Mouse (Mus musculus) lung, postnatal 4 days (tissue): ENCODE measurements around the gene Gm6034.
A peak's percentile ranks its signal among the peaks of the same experiment; 100 is the strongest.
"Not testable (repeated sequence)": the region's sequence is repeated elsewhere in the genome, so short reads cannot be mapped to it uniquely, and the experiment has no call there.

Experiments
- DNase-seq, 2 experiments: peaks; one replicate each; pipeline ENCODE4 v3.0.0; 2021

Gene Gm6034

DNA sequence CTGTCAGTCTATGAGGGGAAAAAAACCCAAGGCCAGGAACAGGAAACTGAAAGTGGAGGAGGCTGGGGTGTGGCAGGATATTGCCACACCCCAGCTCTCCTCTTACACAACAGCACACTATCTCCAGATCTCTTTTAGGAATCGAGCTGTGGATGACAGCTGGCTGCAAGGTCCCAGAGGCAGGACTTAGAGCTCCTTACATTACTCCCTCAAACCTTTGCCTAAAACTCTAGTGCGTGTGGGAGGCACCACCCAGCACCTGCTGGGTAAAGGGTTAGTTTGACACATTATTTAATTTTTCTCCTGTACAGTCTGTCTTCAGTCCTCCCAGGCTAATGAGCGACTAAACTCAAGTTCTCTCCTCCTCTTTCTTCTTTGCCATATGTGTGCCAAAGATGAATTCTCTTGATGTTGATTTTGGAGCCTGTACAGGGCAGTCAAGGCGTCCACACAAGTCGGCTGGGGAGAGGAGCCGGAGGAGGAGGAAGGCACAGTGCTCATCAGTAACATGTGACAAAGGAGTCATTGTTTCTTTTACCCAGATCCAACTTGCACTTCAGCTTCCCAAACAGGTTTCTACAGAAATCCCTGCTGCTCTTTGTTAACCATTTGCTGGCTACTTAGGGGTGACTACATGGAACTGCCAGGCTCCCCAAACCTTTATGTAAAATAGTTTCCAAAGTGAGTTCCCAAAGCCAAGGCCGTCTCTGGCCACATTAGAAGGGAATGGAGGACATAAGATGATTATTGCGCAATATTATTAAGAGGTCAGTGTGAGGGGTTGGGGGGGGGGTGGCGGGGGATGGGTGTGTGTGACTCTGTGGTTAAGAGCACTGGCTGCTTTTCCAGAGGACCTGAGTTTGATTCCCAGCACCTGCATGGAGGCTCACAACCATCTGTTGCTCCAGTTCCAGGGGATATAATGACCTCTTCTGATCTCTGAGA is 18.8 kb upstream of the Gm6034 start:
- peak; percentile 39 to 52 for DNase-seq

DNA sequence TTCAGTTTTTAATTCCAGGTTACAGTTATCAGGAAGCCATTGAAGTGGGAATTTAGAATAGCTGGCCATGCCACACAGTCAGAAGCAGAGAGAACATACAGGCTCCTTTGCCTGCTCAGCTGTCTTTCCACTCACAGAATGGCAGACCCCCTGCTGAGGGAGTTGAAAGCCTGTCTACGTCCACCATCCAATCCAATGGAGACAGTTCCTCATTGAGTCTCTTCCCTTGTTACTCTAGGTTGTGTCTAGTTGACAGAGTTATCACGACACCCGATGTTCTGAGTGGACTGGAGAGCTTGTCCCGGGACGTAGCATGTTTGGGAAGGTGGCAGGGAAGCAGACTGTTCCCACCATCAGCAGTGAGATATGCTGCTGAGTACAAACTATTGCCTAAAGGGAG is 17.6 kb upstream of the Gm6034 start:
- DNase-seq, result no peak

DNA sequence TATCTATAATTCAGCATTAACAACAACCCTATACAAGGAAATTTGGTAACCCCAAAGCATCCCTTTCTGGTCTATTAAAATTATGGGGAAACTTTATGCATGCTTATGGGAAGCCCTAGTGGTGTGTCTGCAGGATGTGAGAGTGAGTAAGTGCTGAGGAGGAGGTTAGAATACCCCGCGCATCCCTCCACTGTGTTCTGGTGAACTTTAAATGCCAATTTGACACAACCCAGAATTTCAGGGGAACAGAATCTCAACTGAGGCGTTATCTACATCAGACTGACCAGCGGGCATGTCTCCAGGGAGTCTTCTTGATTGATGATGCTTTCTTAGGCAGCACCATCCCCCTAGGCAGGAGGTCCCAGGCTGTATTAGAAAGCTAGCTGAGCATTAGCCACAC is 16.9 kb upstream of the Gm6034 start:
- DNase-seq, result no peak

DNA sequence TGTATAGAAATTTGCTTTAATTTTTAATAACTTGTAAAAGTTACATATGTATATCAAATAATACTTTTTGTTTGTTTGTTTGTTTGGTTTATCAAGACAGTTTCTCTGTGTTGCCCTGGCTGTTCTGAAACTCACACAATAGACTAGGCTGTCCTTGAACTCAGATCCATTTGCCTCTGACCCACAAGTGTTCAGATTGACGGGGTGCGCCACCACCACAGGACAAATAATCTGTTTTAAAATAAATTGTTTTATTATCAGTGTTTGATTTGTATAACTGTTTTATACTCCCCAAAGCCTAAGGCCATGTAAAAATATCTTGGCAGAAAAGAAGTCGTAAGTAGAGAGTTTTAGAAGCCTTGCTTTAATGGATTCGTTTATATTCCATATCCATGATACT is 15.1 kb upstream of the Gm6034 start:
- DNase-seq, result no peak

DNA sequence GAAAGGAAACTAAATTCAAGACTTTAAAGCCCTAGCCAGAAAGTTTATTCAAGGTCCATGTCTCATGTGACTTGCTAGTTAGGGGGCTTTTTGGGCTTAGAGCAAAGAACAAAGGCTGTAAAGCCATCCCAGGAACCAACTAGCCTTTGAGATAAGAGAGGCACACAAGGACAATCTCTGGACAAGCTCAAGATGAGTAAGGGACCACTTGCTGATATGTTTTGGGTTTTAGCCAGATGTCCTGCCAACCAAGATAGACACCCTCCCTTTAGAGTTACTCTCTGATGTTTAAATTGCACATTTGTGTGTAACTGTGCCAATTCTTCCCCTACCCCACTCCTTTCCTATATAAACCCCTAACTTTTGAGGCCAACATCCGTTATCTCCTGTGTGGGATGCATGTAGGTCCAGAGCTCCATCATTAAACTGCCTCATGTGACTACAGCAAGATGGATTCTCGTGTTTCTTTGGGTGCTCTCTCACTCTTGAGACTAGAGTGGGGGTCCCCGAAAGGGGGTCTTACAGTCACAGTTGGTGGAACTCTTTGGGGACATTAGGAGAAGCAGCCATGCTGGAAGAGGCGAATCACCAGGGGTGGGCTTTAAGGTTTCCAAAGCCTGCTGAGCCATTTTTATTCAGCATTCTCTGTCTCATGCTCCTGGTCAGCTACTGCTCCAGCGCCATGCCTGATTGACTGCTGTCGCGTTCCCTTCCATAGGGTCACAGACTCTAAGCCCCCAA is 13.7 kb upstream of the Gm6034 start:
- no peak for DNase-seq

DNA sequence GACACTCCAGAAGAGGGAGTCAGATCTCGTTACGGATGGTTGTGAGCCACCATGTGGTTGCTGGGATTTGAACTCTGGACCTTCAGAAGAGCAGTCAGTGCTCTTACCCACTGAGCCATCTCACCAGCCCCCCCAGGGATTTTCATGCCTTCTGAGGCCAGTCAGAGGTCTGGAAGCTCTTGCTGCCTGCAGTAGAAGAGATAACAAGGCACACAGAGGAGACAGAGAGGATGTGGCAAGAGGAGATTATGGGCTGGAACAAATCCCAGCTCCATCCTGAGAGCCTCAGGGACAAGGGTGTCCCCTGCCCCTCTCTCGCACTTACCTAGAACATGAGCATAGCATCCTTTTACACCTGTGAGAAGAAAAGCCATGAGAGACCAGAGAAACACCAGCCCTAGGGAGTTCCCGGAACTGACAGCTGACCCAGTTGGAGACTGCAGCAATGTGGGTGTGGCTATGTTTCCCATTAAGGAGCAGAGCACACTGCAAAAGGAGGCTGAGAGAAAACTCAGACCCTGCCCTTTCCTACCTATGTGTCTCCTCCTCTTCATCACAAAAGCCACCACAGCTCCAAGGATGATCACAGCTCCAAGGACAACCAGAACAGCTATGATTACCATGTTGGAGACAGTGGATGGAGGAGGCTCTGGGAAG is 12.6 kb upstream of the Gm6034 start:
- not testable (repeated sequence) for DNase-seq

DNA sequence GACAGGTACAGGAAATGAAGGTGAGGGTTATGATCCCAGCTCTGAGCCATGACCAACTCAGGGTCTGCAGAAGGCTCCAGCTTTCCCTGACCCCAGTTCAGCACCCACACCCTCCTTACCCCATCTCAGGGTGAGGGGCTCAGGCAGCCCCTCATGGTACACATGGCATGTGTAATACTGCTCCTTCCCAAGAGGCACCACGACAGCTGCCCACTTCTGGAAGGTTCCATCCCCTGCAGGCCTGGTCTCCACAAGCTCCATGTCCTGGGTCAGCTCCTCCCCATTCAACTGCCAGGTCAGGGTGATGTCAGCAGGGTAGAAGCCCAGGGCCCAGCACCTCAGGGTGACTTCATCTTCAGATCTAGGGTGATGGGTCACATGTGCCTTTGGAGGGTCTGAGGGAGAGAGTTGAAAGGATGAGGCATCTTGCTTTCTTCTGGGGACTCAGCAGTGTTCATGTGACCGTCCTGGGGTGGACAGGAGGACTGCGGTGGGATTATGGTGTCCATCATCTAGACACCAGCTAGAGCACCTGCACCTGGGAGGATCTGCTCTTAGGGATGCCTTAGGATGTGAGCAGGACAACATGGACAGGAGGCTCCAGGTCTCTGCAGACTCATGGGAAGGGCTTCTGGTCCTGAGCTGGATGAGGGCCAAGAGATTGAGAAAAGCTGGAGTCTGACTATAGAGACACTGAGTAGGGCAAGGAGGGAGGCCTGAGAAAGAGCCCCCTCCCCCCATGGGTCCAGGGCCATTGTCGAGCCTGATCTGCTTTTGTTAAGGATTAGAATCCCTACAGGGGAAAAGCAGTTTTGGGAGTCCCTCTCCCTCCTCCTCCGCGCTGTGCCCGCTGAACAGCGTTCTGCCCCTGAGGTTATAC is 11.8 kb upstream of the Gm6034 start:
- not testable (repeated sequence) for DNase-seq

DNA sequence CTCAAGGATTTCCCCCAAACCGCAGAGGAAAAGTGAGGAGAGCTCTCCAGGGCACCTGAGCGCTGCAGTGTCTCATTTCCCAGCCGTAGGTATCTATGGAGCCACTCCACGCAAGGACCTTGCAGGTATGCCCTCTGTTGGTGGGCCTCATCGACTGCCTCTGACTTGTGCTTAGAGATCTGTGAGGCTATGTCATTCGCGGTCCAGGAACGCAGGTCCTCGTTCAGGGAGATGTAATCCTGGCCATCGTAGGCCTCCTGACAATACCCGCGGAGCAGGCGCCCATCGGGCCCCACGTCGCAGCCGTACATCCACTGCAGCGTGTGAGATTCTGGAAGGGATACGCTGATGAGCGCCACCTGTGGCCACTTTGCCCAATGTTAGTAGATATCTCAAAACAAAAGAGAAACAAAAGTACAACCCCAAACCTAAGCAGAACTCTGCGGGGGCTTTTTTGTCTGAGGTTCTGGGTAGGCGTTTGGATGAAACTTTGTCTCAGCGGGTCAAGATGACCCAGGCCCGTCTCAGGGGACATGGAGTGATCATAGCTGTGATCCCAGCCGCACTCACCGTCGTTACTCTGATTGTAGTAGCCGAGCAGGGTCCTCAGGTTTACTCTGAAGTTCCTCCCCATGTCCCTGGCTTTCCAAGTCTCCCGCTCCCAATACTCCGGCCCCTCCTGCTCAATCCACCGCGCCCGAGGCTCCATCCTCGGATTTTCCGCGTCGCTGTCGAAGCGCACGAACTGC is 11.0 kb upstream of the Gm6034 start:
- DNase-seq, result peak; percentile 49 to 65

DNA sequence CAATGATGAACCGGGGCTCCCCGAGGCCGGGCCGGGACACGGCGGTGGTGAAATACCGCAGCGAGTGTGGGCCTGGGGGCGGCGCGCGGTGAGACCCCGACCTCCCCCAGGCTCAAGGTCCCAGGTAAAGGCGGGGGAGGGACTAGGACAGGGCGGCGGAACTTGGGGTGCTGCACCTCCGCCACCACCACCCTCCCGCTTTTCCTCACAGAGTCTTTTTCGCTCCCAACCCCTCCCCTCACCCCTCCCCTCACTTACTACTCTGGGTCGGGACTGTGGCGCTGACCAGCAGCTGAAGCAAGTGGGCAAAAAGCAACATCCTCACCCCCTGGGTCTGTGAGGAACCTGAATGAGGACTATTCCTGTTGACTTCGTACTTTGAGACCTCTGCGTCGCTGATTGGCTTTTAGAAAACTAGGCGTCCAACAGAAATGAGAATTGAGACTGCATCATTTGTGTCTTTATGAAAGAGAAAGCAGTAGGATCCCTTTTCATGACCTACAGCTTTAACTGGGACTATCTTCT is 10.3 kb upstream of the Gm6034 start, which contains the start of gene H2-T23:
TSS of gene H2-T23 (minus strand) at position 505 of the 525 bp plus-strand sequence.
- peak; percentile 61 to 66 for DNase-seq

DNA sequence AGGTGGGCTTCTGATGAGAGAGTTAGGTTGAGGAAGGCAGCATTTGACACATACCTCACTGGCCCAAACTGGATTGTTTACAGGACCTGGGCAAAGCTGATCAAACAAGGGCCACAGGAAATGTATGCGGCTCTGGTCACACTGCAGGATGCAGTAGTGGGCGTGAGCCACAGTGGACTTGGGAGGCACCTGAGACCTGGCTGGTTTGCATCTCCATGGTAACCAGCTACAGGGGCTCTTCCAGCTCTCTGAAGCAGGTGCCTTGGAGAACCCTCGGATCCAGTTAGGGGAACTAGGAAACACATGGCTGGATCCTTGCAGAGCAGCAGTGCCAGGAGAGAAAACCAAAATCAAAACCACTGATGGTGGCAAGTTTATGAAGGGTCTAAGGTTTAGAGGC is 8.2 kb upstream of the Gm6034 start:
- not testable (repeated sequence) for DNase-seq

DNA sequence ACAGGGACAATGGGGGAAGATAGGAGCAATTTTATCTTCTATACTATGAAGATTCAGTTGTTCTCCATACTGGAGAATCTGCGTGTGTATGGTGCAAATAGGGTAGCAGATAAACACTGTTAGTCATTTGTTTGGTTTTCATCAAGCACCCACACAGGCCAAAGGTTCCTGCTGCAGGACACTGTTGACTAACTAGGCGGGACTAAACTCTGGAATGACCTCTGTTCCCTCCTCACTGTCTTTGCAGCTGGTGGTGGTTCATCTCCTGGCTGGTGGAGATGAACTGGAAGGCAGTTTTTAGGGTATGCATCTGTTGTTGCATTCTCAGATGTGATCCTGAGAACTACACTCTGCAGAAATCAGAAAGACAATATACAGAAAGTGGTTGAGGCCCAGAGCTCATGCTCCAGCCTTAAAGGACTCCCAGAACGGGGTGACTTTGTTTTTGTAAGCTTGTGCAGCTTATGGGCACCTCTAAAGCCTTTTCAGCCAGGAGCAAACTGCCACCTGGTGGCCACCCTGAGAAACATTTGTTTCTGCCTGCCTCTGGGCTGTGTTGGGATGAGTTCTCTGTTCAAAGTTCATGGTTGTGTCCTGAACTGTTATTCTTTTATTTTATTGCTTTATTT is 7.6 kb upstream of the Gm6034 start:
- peak; percentile 63 to 74 for DNase-seq

DNA sequence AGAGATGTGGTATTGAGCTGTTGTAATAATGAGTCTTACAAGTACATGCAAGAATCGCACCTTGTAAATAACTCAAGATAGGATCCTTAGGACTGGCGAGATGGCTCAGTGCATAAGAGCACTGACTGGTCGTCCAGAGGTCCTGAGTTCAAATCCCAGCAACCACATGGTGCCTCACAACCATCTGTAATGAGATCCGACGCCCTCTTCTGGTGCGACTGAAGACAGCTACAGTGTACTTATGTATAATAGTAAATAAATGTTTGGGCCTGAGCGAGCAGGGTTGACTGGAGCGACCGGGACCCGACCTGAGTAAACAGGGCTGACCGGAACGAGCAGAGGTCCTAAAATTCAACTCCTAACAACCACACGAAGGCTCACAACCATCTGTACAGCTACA is 6.6 kb upstream of the Gm6034 start:
- not testable (repeated sequence) for DNase-seq

DNA sequence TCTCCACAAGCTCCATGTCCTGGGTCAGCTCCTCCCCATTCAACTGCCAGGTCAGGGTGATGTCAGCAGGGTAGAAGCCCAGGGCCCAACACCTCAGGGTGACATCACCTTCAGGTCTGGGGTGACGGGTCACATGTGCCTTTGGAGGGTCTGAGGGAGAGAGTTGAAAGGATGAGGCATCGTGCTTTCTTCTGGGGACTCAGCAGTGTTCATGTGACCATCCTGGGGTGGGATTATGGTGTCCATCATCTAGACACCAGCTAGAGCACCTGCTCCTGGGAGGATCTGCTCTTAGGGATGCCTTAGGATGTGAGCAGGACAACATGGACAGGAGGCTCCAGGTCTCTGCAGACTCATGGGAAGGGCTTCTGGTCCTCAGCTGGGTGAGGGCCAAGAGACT is 2.2 kb upstream of the Gm6034 start:
- DNase-seq, result not testable (repeated sequence)

DNA sequence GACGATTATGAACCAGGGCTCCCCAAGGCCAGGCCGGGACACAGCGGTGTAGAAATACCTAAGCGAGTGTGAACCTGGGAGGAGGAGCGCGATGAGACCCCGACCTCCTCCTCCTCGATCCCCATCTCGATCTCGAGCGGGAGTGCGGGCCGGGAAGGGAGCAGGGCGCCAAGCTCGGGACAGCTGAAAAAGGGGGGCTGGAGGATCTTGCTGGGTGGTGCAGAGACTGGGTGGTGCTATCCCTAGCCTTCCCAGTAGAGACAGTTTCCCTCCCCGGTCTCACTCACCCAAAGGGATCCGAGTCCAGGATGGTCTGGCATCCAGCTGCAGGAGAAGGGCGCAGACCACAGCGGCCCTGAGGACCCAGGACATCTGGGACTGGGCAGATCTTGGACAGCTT is 706 bp upstream of the Gm6034 start:
- DNase-seq, result peak; percentile 36 to 41

DNA sequence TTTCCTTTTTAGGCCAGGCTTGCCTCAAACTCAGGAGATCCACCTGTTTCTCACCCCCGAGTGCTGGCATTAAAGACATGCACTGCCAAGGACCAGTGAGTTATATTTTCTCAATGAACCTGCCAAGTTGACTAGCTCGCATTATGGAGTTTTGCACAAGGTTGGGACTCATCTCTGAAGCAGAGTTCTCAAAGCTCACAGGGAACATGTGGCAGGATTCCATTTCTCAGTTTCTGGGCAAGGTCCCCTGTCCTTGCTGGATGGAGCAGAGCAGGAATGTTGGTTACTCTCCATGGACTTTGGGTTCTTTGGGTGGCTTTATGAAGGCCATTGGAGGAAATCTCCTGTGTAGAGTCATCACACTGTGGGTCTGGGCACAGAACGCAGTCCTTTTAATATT is 525 bp downstream of the Gm6034 start:
- no peak for DNase-seq

DNA sequence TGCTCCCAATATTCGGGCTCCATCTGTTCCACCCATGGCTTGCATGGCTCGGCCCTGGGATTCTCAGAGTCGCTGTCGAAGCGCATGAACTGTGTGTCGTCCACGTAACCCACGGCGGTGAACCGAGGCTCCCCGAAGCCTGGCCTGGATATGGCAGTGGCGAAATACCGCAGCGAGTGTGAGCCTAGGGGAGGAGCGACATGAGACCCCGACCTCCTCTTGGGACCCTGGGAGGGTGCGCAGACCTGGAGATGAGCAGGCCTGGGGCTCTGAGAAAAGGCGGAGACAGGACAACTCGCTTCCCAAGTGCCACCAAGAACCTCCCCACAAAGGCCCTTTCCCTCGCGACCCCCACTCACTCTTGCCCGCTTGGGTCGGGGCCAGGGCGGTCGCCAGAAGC is 15.2 kb downstream of the Gm6034 start:
- not testable (repeated sequence) for DNase-seq

DNA sequence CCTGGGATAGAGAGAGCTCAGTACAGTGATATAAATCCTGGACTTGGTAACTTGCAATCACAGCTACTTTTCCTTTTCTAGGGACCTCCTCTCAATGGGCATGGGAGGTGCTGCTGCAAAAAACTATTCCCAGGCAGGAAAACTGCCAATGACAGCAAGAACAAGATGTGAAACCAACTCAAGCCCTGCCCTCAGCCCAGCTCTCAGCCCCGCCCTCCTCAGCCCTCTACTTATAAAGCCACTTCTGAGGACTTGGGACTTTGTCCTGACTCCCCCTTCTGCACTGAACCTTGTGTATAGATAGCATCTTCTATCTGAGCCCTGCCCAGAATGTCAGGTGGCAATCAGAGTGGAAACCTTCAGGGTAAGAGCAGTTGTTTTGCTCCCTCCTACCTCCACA is 15.6 kb downstream of the Gm6034 start, which contains the start of gene Gm11127:
TSS of gene Gm11127 (minus strand) at position 10 of the 400 bp plus-strand sequence.
- DNase-seq, result not testable (repeated sequence)

DNA sequence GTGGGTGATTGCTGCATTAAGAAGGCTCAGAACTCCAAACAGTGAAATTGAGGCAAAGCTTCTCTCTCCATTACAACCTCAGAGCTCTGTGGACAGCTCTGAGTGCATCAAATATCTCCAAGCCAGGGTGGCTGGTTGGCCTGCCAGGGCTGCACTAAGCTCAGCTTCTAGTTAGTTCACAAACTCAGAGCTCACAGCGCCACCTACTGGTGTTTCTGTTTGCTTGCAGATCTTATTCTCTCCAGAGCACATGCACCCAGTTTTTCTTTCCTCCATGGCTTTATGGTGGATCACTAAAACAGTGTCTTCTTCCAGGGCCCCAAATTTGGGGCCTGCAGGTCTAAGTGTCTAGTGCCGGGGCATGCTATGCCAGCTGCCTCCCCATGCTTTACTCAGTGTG is 18.1 kb downstream of the Gm6034 start:
- peak; percentile 66 to 88 for DNase-seq

DNA sequence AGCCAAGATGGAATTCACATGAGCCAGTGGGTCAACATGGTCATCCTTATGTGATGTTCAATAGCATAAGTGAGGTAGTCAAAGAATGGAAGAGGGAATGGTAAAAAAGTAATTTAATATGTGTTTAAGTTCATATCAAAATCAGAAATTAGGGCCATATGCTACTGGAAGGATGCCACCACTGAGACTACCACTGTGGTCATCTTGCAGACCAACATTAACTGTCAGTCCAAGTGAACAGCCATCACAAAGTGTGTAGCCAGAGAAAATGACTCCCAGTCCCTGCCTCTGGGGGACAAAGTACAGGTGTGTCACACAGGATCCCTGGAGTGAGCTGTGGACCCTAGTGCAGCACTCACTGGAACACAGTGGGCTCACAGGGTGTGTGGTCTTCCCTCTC is 39.1 kb downstream of the Gm6034 start:
- DNase-seq, result not testable (repeated sequence)

DNA sequence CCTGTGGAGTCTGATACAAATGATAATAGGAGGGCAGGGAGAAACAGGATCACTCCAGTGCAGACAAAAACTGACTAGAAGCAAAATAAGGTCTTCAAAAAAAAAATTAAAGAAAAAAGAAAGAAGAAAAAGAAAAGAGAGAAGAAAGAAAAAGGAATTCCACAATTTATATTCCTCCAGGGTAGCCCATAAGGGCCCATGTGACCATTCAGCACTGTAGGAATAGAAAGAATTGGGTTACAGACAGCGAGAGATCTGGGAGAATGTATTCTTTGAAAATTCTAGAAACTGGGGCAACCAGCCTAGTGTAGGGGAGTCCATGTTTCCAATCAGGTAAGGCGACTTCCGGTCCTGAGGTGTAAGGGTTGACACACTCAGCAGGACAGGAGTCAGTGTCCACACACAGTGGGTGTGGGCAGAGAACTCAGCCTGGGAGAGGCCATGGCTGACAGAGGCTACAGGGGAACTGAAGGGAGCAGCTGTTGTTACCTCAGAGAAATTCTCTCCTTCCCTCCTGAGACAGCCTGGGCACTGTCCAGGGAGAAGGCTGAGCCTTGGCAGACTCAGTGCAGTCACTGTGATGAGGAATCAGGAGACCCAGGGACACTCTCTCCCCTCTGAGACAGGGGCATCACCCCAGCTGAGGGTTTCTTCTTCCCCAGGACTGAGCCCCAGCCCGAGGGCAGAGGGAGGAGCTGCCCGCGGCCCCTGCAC is 39.9 kb downstream of the Gm6034 start:
- not testable (repeated sequence) for DNase-seq
